Mouse (Mus musculus) testis, postnatal 10 days (tissue): Measurements from ENCODE around the gene Dusp19.

Source experiments
- DNase-seq: peaks from one replicate; pipeline ENCODE4 v3.0.0; 2021; ENCODE audit warnings: low spot score

Gene Dusp19

GRCm38 (mm10) chr2:80616854-80617737, at the start of gene Dusp19, which contains the start of gene Nup35:
Gene Dusp19 (plus strand): TSS chr2:80617045.
Gene Nup35 (plus strand): TSS chr2:80617236.
- peak; percentile 94 for DNase-seq

GRCm38 (mm10) chr2:80567411-80567810, 49.4 kb upstream of the Dusp19 start:
- no peak for DNase-seq

- no peak for DNase-seq
Measured at GRCm38 (mm10) chr2:80570656-80571055, 46.2 kb upstream of the Dusp19 start.

GRCm38 (mm10) chr2:80577286-80577685, 39.6 kb upstream of the Dusp19 start:
- no peak for DNase-seq

GRCm38 (mm10) chr2:80579253-80579891, 37.5 kb upstream of the Dusp19 start:
- no peak for DNase-seq

- DNase-seq = peak; percentile 59
Measured at GRCm38 (mm10) chr2:80580311-80580961, 36.4 kb upstream of the Dusp19 start.

- DNase-seq = peak; percentile 93
Measured at GRCm38 (mm10) chr2:80581043-80581711, 35.7 kb upstream of the Dusp19 start, which contains the start of gene Nckap1. Gene Nckap1 (minus strand): TSS chr2:80581380.

- DNase-seq = no peak
Measured at GRCm38 (mm10) chr2:80582356-80582755, 34.5 kb upstream of the Dusp19 start.

GRCm38 (mm10) chr2:80594215-80594918, 22.5 kb upstream of the Dusp19 start:
- DNase-seq = no peak

GRCm38 (mm10) chr2:80596960-80597359, 19.9 kb upstream of the Dusp19 start:
- no peak for DNase-seq

- no peak for DNase-seq
Measured at GRCm38 (mm10) chr2:80599850-80600249, 17.0 kb upstream of the Dusp19 start.

GRCm38 (mm10) chr2:80600611-80601010, 16.2 kb upstream of the Dusp19 start:
- no peak for DNase-seq

GRCm38 (mm10) chr2:80602756-80603155, 14.1 kb upstream of the Dusp19 start:
- DNase-seq = no peak

- DNase-seq = no peak
Measured at GRCm38 (mm10) chr2:80603771-80604426, 12.9 kb upstream of the Dusp19 start.

- no peak for DNase-seq
Measured at GRCm38 (mm10) chr2:80612286-80612685, 4.6 kb upstream of the Dusp19 start.

GRCm38 (mm10) chr2:80612796-80613195, 4.0 kb upstream of the Dusp19 start:
- DNase-seq = no peak

GRCm38 (mm10) chr2:80618991-80619390, 2.1 kb downstream of the Dusp19 start:
- DNase-seq = no peak

- no peak for DNase-seq
Measured at GRCm38 (mm10) chr2:80621921-80622320, 5.1 kb downstream of the Dusp19 start.

GRCm38 (mm10) chr2:80624523-80624922, 7.7 kb downstream of the Dusp19 start:
- no peak for DNase-seq

- no peak for DNase-seq
Measured at GRCm38 (mm10) chr2:80632336-80633026, 15.6 kb downstream of the Dusp19 start.
